Mouse (Mus musculus): ENCODE results near the gene Serpinf1.

DNA sequence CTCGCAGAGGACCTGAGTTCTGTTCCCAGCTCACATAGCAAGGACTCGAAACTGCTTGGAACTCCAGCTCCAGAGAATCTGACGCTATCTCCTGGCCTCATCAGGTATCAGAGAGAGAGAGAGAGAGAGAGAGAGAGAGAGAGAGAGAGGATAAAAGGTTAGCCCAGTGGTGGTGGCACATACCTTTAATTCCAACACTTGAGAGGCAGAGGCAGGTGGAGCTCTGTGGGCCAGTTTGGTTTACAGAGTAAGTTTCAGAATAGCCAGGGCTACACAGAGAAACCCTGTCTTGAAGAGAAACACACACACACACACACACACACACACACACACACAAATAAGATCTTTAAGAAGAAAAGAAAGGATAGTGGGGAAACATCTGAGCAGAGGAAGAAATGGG lies 590 bp upstream of the Serpinf1 start:
- no peak for TF ChIP-seq CHD2 (IDR thresholded peaks at IDR 0.05; ENCODE audit: low read depth, low read length)
- TF ChIP-seq ZC3H11A (IDR thresholded peaks at IDR 0.05; ENCODE audit: borderline replicate concordance, low read depth, low read length): no peak
- no peak for TF ChIP-seq HCFC1 (IDR thresholded peaks at IDR 0.05; ENCODE audit: borderline replicate concordance, insufficient read depth, low read length)
- TF ChIP-seq ZNF384 (IDR thresholded peaks at IDR 0.05; ENCODE audit: low read depth, low read length): no peak
- TF ChIP-seq MAFK (IDR thresholded peaks at IDR 0.05; ENCODE audit: insufficient read depth, low read depth, low read length): no peak
